Mouse (Mus musculus): ENCODE results near the gene Rnf150. TPM values are rescaled to one million over a fixed set of nuclear protein-coding genes. Genes with fewer than 3 reads are reported as not detected.

Gene Rnf150
- polyA plus RNA-seq, 1 experiment from 2014 or later, result 0.13 TPM

GRCm38 (mm10) chr8:83061257-83061656 is 198.1 kb downstream of the Rnf150 start:
- no peaks in the 10 kb centered on the region for H3K9me3 ChIP-seq (replicated peaks; ENCODE audit: control insufficient read depth, low read length)
- H3K9ac ChIP-seq (ENCODE audit: low read depth, low read length), result no peak overlapping the region
- 74% methylated on average over 5 of the region's 5 CpGs for WGBS (ENCODE audit: insufficient replicate concordance)
- no peaks in the 10 kb centered on the region for H3K4me1 ChIP-seq (ENCODE audit: control insufficient read depth, low read depth, low read length)
- H3K4me3 ChIP-seq (ENCODE audit: low read depth, low read length), result no peak overlapping the region
- no peak overlapping the region for H3K4me2 ChIP-seq (ENCODE audit: low read depth, low read length)
- H3K27me3 ChIP-seq (ENCODE audit: control insufficient read depth, insufficient read depth, low read depth, low read length), result no peaks in the 10 kb centered on the region
- no peak overlapping the region for H3K27ac ChIP-seq (ENCODE audit: low read length)
- ATAC-seq (ENCODE audit: low read depth), result no peak
- no peaks in the 10 kb centered on the region for H3K36me3 ChIP-seq (ENCODE audit: control insufficient read depth, insufficient read depth)

GRCm38 (mm10) chr8:83061873-83062272 is 198.7 kb downstream of the Rnf150 start:
- no peaks in the 10 kb centered on the region for H3K27me3 ChIP-seq (ENCODE audit: control insufficient read depth, insufficient read depth, low read depth, low read length)
- ATAC-seq (ENCODE audit: low read depth), result no peak
- H3K4me1 ChIP-seq (ENCODE audit: control insufficient read depth, low read depth, low read length), result no peaks in the 10 kb centered on the region
- no peak overlapping the region for H3K9ac ChIP-seq (ENCODE audit: low read depth, low read length)
- H3K36me3 ChIP-seq (ENCODE audit: control insufficient read depth, insufficient read depth), result no peaks in the 10 kb centered on the region
- no peaks in the 10 kb centered on the region for H3K9me3 ChIP-seq (replicated peaks; ENCODE audit: control insufficient read depth, low read length)
- no peak overlapping the region for H3K27ac ChIP-seq (ENCODE audit: low read length)
- WGBS (ENCODE audit: insufficient replicate concordance), result 45% methylated on average over 3 of the region's 3 CpGs
- no peak overlapping the region for H3K4me3 ChIP-seq (ENCODE audit: low read depth, low read length)
- no peak overlapping the region for H3K4me2 ChIP-seq (ENCODE audit: low read depth, low read length)

- H3K4me3 ChIP-seq (ENCODE audit: low read depth, low read length), result no peak overlapping the region
- no peak overlapping the region for H3K4me2 ChIP-seq (ENCODE audit: low read depth, low read length)
- no peaks in the 10 kb centered on the region for H3K4me1 ChIP-seq (ENCODE audit: control insufficient read depth, low read depth, low read length)
- no peak for ATAC-seq (ENCODE audit: low read depth)
- 63% methylated on average over 5 of the region's 5 CpGs for WGBS (ENCODE audit: insufficient replicate concordance)
- H3K9ac ChIP-seq (ENCODE audit: low read depth, low read length), result no peak overlapping the region
- H3K36me3 ChIP-seq (ENCODE audit: control insufficient read depth, insufficient read depth), result no peaks in the 10 kb centered on the region
- H3K27ac ChIP-seq (ENCODE audit: low read length), result no peak overlapping the region
- H3K9me3 ChIP-seq (replicated peaks; ENCODE audit: control insufficient read depth, low read length), result no peaks in the 10 kb centered on the region
- H3K27me3 ChIP-seq (ENCODE audit: control insufficient read depth, insufficient read depth, low read depth, low read length), result no peaks in the 10 kb centered on the region
Measured at GRCm38 (mm10) chr8:83062276-83062675, 199.1 kb downstream of the Rnf150 start.

- Histone ChIP-seq H3K27ac (ENCODE audit: low read length) (no peak overlapping the region), H3K27me3 (ENCODE audit: control insufficient read depth, insufficient read depth, low read depth, low read length) (no peaks in the 10 kb centered on the region), H3K4me3 (ENCODE audit: low read depth, low read length) (no peak overlapping the region), H3K36me3 (ENCODE audit: control insufficient read depth, insufficient read depth) (no peaks in the 10 kb centered on the region), H3K4me1 (ENCODE audit: control insufficient read depth, low read depth, low read length) (no peaks in the 10 kb centered on the region), H3K9me3 (replicated peaks; ENCODE audit: control insufficient read depth, low read length) (no peaks in the 10 kb centered on the region), H3K4me2 (ENCODE audit: low read depth, low read length) (no peak overlapping the region), H3K9ac (ENCODE audit: low read depth, low read length) (no peak overlapping the region)
- ATAC-seq (ENCODE audit: low read depth), result no peak
- 72% methylated on average over 6 of the region's 6 CpGs for WGBS (ENCODE audit: insufficient replicate concordance)
Measured at GRCm38 (mm10) chr8:83064096-83064495, 200.9 kb downstream of the Rnf150 start.

- Histone ChIP-seq H3K27ac (ENCODE audit: low read length) (no peak overlapping the region), H3K9me3 (replicated peaks; ENCODE audit: control insufficient read depth, low read length) (no peaks in the 10 kb centered on the region), H3K4me2 (ENCODE audit: low read depth, low read length) (no peak overlapping the region), H3K4me1 (ENCODE audit: control insufficient read depth, low read depth, low read length) (no peaks in the 10 kb centered on the region), H3K27me3 (ENCODE audit: control insufficient read depth, insufficient read depth, low read depth, low read length) (no peaks in the 10 kb centered on the region), H3K36me3 (ENCODE audit: control insufficient read depth, insufficient read depth) (no peaks in the 10 kb centered on the region), H3K4me3 (ENCODE audit: low read depth, low read length) (no peak overlapping the region), H3K9ac (ENCODE audit: low read depth, low read length) (no peak overlapping the region)
- ATAC-seq (ENCODE audit: low read depth), result no peak
- WGBS (ENCODE audit: insufficient replicate concordance), result 66% methylated on average over 6 of the region's 6 CpGs
Measured at GRCm38 (mm10) chr8:83066076-83066475, 202.9 kb downstream of the Rnf150 start.

- Histone ChIP-seq H3K27ac (ENCODE audit: low read length) (no peak overlapping the region), H3K36me3 (ENCODE audit: control insufficient read depth, insufficient read depth) (no peaks in the 10 kb centered on the region), H3K4me3 (ENCODE audit: low read depth, low read length) (no peak overlapping the region), H3K9ac (ENCODE audit: low read depth, low read length) (no peak overlapping the region), H3K27me3 (ENCODE audit: control insufficient read depth, insufficient read depth, low read depth, low read length) (no peaks in the 10 kb centered on the region), H3K4me2 (ENCODE audit: low read depth, low read length) (no peak overlapping the region), H3K9me3 (replicated peaks; ENCODE audit: control insufficient read depth, low read length) (no peaks in the 10 kb centered on the region), H3K4me1 (ENCODE audit: control insufficient read depth, low read depth, low read length) (no peaks in the 10 kb centered on the region)
- no peak for ATAC-seq (ENCODE audit: low read depth)
- WGBS (ENCODE audit: insufficient replicate concordance), result 33% methylated on average over 3 of the region's 3 CpGs
Measured at GRCm38 (mm10) chr8:83066846-83067245, 203.7 kb downstream of the Rnf150 start.

GRCm38 (mm10) chr8:83067906-83068305 is 204.8 kb downstream of the Rnf150 start:
- H3K27me3 ChIP-seq (ENCODE audit: control insufficient read depth, insufficient read depth, low read depth, low read length), result no peaks in the 10 kb centered on the region
- no peak for ATAC-seq (ENCODE audit: low read depth)
- H3K9me3 ChIP-seq (replicated peaks; ENCODE audit: control insufficient read depth, low read length), result no peaks in the 10 kb centered on the region
- no peaks in the 10 kb centered on the region for H3K36me3 ChIP-seq (ENCODE audit: control insufficient read depth, insufficient read depth)
- no peaks in the 10 kb centered on the region for H3K4me1 ChIP-seq (ENCODE audit: control insufficient read depth, low read depth, low read length)
- H3K4me2 ChIP-seq (ENCODE audit: low read depth, low read length), result no peak overlapping the region
- no peak overlapping the region for H3K9ac ChIP-seq (ENCODE audit: low read depth, low read length)
- 62% methylated on average over 7 of the region's 7 CpGs for WGBS (ENCODE audit: insufficient replicate concordance)
- no peak overlapping the region for H3K4me3 ChIP-seq (ENCODE audit: low read depth, low read length)
- H3K27ac ChIP-seq (ENCODE audit: low read length), result no peak overlapping the region

GRCm38 (mm10) chr8:83074248-83074647 is 211.1 kb downstream of the Rnf150 start:
- WGBS (ENCODE audit: insufficient replicate concordance), result 56% methylated on average over 3 of the region's 3 CpGs
- Histone ChIP-seq H3K4me3 (ENCODE audit: low read depth, low read length) (no peak overlapping the region), H3K4me1 (ENCODE audit: control insufficient read depth, low read depth, low read length) (no peaks in the 10 kb centered on the region), H3K36me3 (ENCODE audit: control insufficient read depth, insufficient read depth) (no peaks in the 10 kb centered on the region), H3K4me2 (ENCODE audit: low read depth, low read length) (no peak overlapping the region), H3K9ac (ENCODE audit: low read depth, low read length) (no peak overlapping the region), H3K27me3 (ENCODE audit: control insufficient read depth, insufficient read depth, low read depth, low read length) (no peaks in the 10 kb centered on the region), H3K27ac (ENCODE audit: low read length) (no peak overlapping the region), H3K9me3 (replicated peaks; ENCODE audit: control insufficient read depth, low read length) (no peaks in the 10 kb centered on the region)
- no peak for ATAC-seq (ENCODE audit: low read depth)

GRCm38 (mm10) chr8:83076621-83077020 is 213.5 kb downstream of the Rnf150 start:
- no peaks in the 10 kb centered on the region for H3K36me3 ChIP-seq (ENCODE audit: control insufficient read depth, insufficient read depth)
- H3K9me3 ChIP-seq (replicated peaks; ENCODE audit: control insufficient read depth, low read length), result no peaks in the 10 kb centered on the region
- H3K4me3 ChIP-seq (ENCODE audit: low read depth, low read length), result no peak overlapping the region
- WGBS (ENCODE audit: insufficient replicate concordance), result 75% methylated on average over 1 of the region's 1 CpGs
- H3K4me2 ChIP-seq (ENCODE audit: low read depth, low read length), result no peak overlapping the region
- H3K27ac ChIP-seq (ENCODE audit: low read length), result no peak overlapping the region
- no peaks in the 10 kb centered on the region for H3K4me1 ChIP-seq (ENCODE audit: control insufficient read depth, low read depth, low read length)
- no peak for ATAC-seq (ENCODE audit: low read depth)
- H3K27me3 ChIP-seq (ENCODE audit: control insufficient read depth, insufficient read depth, low read depth, low read length), result no peaks in the 10 kb centered on the region
- no peak overlapping the region for H3K9ac ChIP-seq (ENCODE audit: low read depth, low read length)

GRCm38 (mm10) chr8:83077329-83077728 is 214.2 kb downstream of the Rnf150 start:
- Histone ChIP-seq H3K4me2 (ENCODE audit: low read depth, low read length) (no peak overlapping the region), H3K27me3 (ENCODE audit: control insufficient read depth, insufficient read depth, low read depth, low read length) (no peaks in the 10 kb centered on the region), H3K4me3 (ENCODE audit: low read depth, low read length) (no peak overlapping the region), H3K36me3 (ENCODE audit: control insufficient read depth, insufficient read depth) (no peaks in the 10 kb centered on the region), H3K4me1 (ENCODE audit: control insufficient read depth, low read depth, low read length) (no peaks in the 10 kb centered on the region), H3K27ac (ENCODE audit: low read length) (no peak overlapping the region), H3K9ac (ENCODE audit: low read depth, low read length) (no peak overlapping the region), H3K9me3 (replicated peaks; ENCODE audit: control insufficient read depth, low read length) (no peaks in the 10 kb centered on the region)
- WGBS (ENCODE audit: insufficient replicate concordance), result 35% methylated on average over 2 of the region's 2 CpGs
- no peak for ATAC-seq (ENCODE audit: low read depth)
